ENCODE assay signal across 29 mouse cellular contexts in genomic region chr2:91301836-91302235, GRCm38 (mm10). TPM values are rescaled to one million over a fixed set of nuclear protein-coding genes. Genes with fewer than 3 reads are reported as not detected.
DNase-seq lines count a peak whose midpoint lies in the region; ATAC-seq and TF ChIP-seq lines count a peak whose summit lies in the region.
"Had no signal": no experiment of that assay in that cellular context is flagged by ENCODE, and none has a peak within 500 bp of the region (broad histone marks: within the 10 kb centered on the region; RNA-seq: fewer than 3 reads in every experiment).

No protein-coding gene starts in this region.

- WGBS in heart, postnatal 0 days = 69% methylated on average over 2 of the region's 2 CpGs
- WGBS in heart, embryonic 11.5 days (ENCODE audit: insufficient replicate concordance) = 68% methylated on average over 2 of the region's 2 CpGs
- WGBS in intestine, postnatal 0 days = 64% methylated on average over 2 of the region's 2 CpGs

- H3K9me3 ChIP-seq in heart, postnatal 0 days (replicated peaks; ENCODE audit: control insufficient read depth, low read length) = no peaks in the 10 kb centered on the region
- no peaks in the 10 kb centered on the region for H3K9me3 ChIP-seq in heart, embryonic 11.5 days (replicated peaks; ENCODE audit: control insufficient read depth, low read length)
- H3K9me3 ChIP-seq in intestine, postnatal 0 days (ENCODE audit: control insufficient read depth) = no peaks in the 10 kb centered on the region
- H3K9me3 ChIP-seq: heart, embryonic 13.5 days; hindbrain, embryonic 10.5 days; kidney, embryonic 15.5 days; megakaryocyte, embryonic 14.5 days; midbrain, embryonic 13.5 days; neural tube, embryonic 13.5 days had no signal

- no peak for ATAC-seq in heart, postnatal 0 days (ENCODE audit: insufficient read depth, low read depth)
- ATAC-seq in heart, embryonic 11.5 days (replicated peaks; ENCODE audit: insufficient number of reproducible peaks, low FRiP score, low TSS enrichment) = no peak
- no peak for ATAC-seq in intestine, postnatal 0 days
- ATAC-seq in erythroid progenitor cell, adult 5-6 weeks (replicated peaks; ENCODE audit: low FRiP score, poor library complexity, severe bottlenecking) = no peak
- ATAC-seq: activated CD4-positive, CD25-positive, alpha-beta regulatory T cell, adult 4 months; forebrain, embryonic 14.5 days; hindbrain, embryonic 16.5 days; midbrain, embryonic 13.5 days had no signal

- intact Hi-C loops in left cerebral cortex, adult 2 months (cut with DNase I) = no loop called here
- intact Hi-C loops in left cerebral cortex, postnatal 36 days (cut with DNase I) = no loop called here

- no peak overlapping the region for H3K27ac ChIP-seq in heart, postnatal 0 days (ENCODE audit: low read depth)
- H3K27ac ChIP-seq in heart, embryonic 11.5 days (ENCODE audit: low read depth, low read length) = no peak overlapping the region
- H3K27ac ChIP-seq in left cerebral cortex, adult 2 months = no peak overlapping the region
- no peak overlapping the region for H3K27ac ChIP-seq in intestine, postnatal 0 days (ENCODE audit: low read depth, low read length)
- H3K27ac ChIP-seq: heart, embryonic 13.5 days; hindbrain, embryonic 10.5 days; kidney, embryonic 15.5 days; midbrain, embryonic 13.5 days; neural tube, embryonic 13.5 days had no signal

- no peak overlapping the region for H3K9ac ChIP-seq in heart, postnatal 0 days (replicated peaks; ENCODE audit: low read depth, low read length)
- no peak overlapping the region for H3K9ac ChIP-seq in heart, embryonic 11.5 days (ENCODE audit: low read depth, low read length)
- H3K9ac ChIP-seq in intestine, postnatal 0 days (ENCODE audit: low read depth, low read length) = no peak overlapping the region
- H3K9ac ChIP-seq: heart, embryonic 13.5 days; kidney, embryonic 15.5 days; midbrain, embryonic 13.5 days; neural tube, embryonic 13.5 days had no signal

- no peaks in the 10 kb centered on the region for H3K27me3 ChIP-seq in heart, postnatal 0 days (ENCODE audit: control insufficient read depth, insufficient read depth, low read length)
- no peaks in the 10 kb centered on the region for H3K27me3 ChIP-seq in heart, embryonic 11.5 days (ENCODE audit: control insufficient read depth, insufficient read depth, low read length)
- no peaks in the 10 kb centered on the region for H3K27me3 ChIP-seq in intestine, postnatal 0 days (replicated peaks; ENCODE audit: control insufficient read depth, insufficient read depth, low read length)
- H3K27me3 ChIP-seq: heart, embryonic 13.5 days; kidney, embryonic 15.5 days; midbrain, embryonic 13.5 days; neural tube, embryonic 13.5 days had no signal

- no peak overlapping the region for H3K4me2 ChIP-seq in heart, postnatal 0 days (ENCODE audit: low read depth, low read length)
- H3K4me2 ChIP-seq in heart, embryonic 11.5 days = no peak overlapping the region
- H3K4me2 ChIP-seq in intestine, postnatal 0 days (replicated peaks; ENCODE audit: low read depth) = no peak overlapping the region
- H3K4me2 ChIP-seq: heart, embryonic 13.5 days; kidney, embryonic 15.5 days; midbrain, embryonic 13.5 days; neural tube, embryonic 13.5 days had no signal

- TF ChIP-seq EP300 in heart, postnatal 0 days (IDR thresholded peaks at IDR 0.05; ENCODE audit: low read depth) = no peak

- H3K4me1 ChIP-seq in heart, postnatal 0 days (ENCODE audit: control insufficient read depth, insufficient read depth) = no peaks in the 10 kb centered on the region
- peaks cover 12% of the 10 kb centered on the region; the same call in 1 of the 2 replicates for H3K4me1 ChIP-seq in heart, embryonic 11.5 days (ENCODE audit: control insufficient read depth, insufficient read depth, low read length)
- no peaks in the 10 kb centered on the region for H3K4me1 ChIP-seq in intestine, postnatal 0 days (replicated peaks; ENCODE audit: control insufficient read depth, insufficient read depth, low read length)
- H3K4me1 ChIP-seq: kidney, embryonic 15.5 days; midbrain, embryonic 13.5 days had no signal

- DNase-seq in heart, postnatal 0 days (ENCODE audit: low spot score) = peak; percentile 14
- DNase-seq in left cerebral cortex, adult 2 months (ENCODE audit: extremely low spot score in 1 of 2, low spot score in 2 of 2) = no peak
- DNase-seq in left cerebral cortex, postnatal 36 days (ENCODE audit: low spot score in 2 of 2) = no peak
- DNase-seq in 3T3-L1 (ENCODE audit: low read depth, low spot score) = peak; percentile 39
- DNase-seq in frontal cortex, adult 2 months (ENCODE audit: extremely low spot score in 1 of 2, low spot score in 1 of 2) = no peak
- DNase-seq: adrenal gland, adult 2 months; cerebellum, adult 2 months; cerebellum, postnatal 25 days; gastrocnemius, postnatal 25 days; heart, adult 11 months; heart, postnatal 14 days; kidney, adult 11 months; kidney, postnatal 36 days; layer of hippocampus, postnatal 36 days; liver; lung, postnatal 14 days; thymus, postnatal 14 days had no signal

- TF ChIP-seq CTCF in heart, postnatal 0 days (IDR thresholded peaks at IDR 0.05; ENCODE audit: low read depth) = peak; percentile 11; the same call in 1 of the 2 replicates
- TF ChIP-seq CTCF in left cerebral cortex, adult 2 months (IDR thresholded peaks at IDR 0.05) = peak; percentile 1; the same call in 1 of the 2 replicates
- peak; percentile 57 for TF ChIP-seq CTCF in intestine, postnatal 0 days (IDR thresholded peaks at IDR 0.05; ENCODE audit: low read depth)

- H3K36me3 ChIP-seq in heart, postnatal 0 days (replicated peaks; ENCODE audit: control insufficient read depth, insufficient read depth, low read length) = no peaks in the 10 kb centered on the region
- no peaks in the 10 kb centered on the region for H3K36me3 ChIP-seq in heart, embryonic 11.5 days (ENCODE audit: control insufficient read depth, insufficient read depth, low read length)
- no peaks in the 10 kb centered on the region for H3K36me3 ChIP-seq in intestine, postnatal 0 days (ENCODE audit: control insufficient read depth, insufficient read depth)
- H3K36me3 ChIP-seq: heart, embryonic 13.5 days; kidney, embryonic 15.5 days had no signal

- no peak overlapping the region for H3K4me3 ChIP-seq in heart, postnatal 0 days (ENCODE audit: low read depth, low read length)
- H3K4me3 ChIP-seq in heart, embryonic 11.5 days (ENCODE audit: low read depth, low read length) = no peak overlapping the region
- no peak overlapping the region for H3K4me3 ChIP-seq in left cerebral cortex, adult 2 months
- no peak overlapping the region for H3K4me3 ChIP-seq in intestine, postnatal 0 days (ENCODE audit: low read depth, low read length)
- H3K4me3 ChIP-seq: heart, embryonic 13.5 days; hindbrain, embryonic 10.5 days; kidney, embryonic 15.5 days; megakaryocyte, embryonic 14.5 days; midbrain, embryonic 13.5 days; neural tube, embryonic 13.5 days had no signal

RNA-seq across cellular contexts. Expression of gene Arfgap2, which starts 37.1 kb away (rescaled TPM):
- 49.9 and 56.5 TPM in 2 replicates for total RNA-seq in heart, postnatal 0 days (2014; rRNA removed; ENCODE audit: low replicate concordance)
- polyA plus RNA-seq in heart, postnatal 0 days (2015; fragmentation: Nextera tagmentation; extraction: Ambion mirVana) = 53.0 and 56.3 TPM in 2 replicates
- 56.7 and 64.1 TPM in 2 replicates for polyA plus RNA-seq in heart, embryonic 11.5 days (2014; fragmentation: Nextera tagmentation; extraction: Ambion mirVana)
- total RNA-seq in left cerebral cortex, adult 2 months (2021) = 10 to 100 TPM; 73.9 to 81.8 TPM
- 10 to 100 TPM; 66.2 to 78.1 TPM for total RNA-seq in left cerebral cortex, postnatal 36 days (2021)
- 37.6 and 39.0 TPM in 2 replicates for polyA plus RNA-seq in intestine, postnatal 0 days (2015; fragmentation: Nextera tagmentation; extraction: Ambion mirVana)
- 39.1 and 42.0 TPM in 2 replicates for polyA plus RNA-seq in frontal cortex, adult 2 months (2012; rRNA removed)
- 27.2 and 31.7 TPM in 2 replicates for total RNA-seq in erythroid progenitor cell, adult 5-6 weeks (2015; ENCODE audit: low replicate concordance)
- total RNA-seq in erythroid progenitor cell, adult 5-6 weeks (2017; ENCODE audit: low replicate concordance) = 19.1 and 44.0 TPM in 2 replicates

RNA-seq across cellular contexts. Expression of gene Pacsin3, which starts 46.1 kb away (rescaled TPM):
- total RNA-seq in heart, postnatal 0 days (2014; rRNA removed; ENCODE audit: low replicate concordance) = 104 and 128 TPM in 2 replicates
- 58.7 and 59.9 TPM in 2 replicates for polyA plus RNA-seq in heart, postnatal 0 days (2015; fragmentation: Nextera tagmentation; extraction: Ambion mirVana)
- 18.6 and 19.5 TPM in 2 replicates for polyA plus RNA-seq in heart, embryonic 11.5 days (2014; fragmentation: Nextera tagmentation; extraction: Ambion mirVana)
- 10 to 100 TPM; 42.7 to 46.9 TPM for total RNA-seq in left cerebral cortex, adult 2 months (2021)
- 10 to 100 TPM; 40.8 to 43.2 TPM for total RNA-seq in left cerebral cortex, postnatal 36 days (2021)
- polyA plus RNA-seq in intestine, postnatal 0 days (2015; fragmentation: Nextera tagmentation; extraction: Ambion mirVana) = 6.5 and 7.3 TPM in 2 replicates
- polyA plus RNA-seq in frontal cortex, adult 2 months (2012; rRNA removed) = 70.8 and 81.0 TPM in 2 replicates
- not detected in 2 replicates for total RNA-seq in erythroid progenitor cell, adult 5-6 weeks (2015; ENCODE audit: low replicate concordance)
- not detected in 2 replicates for total RNA-seq in erythroid progenitor cell, adult 5-6 weeks (2017; ENCODE audit: low replicate concordance)

Comparison
In these comparisons a context has a peak if more than half of its experiments do, and no peak if none do; other contexts are left out.
1. DNase-seq: peak in heart, postnatal 0 days (single experiment) and 3T3-L1 (single experiment); none in left cerebral cortex, adult 2 months (0 of 2), left cerebral cortex, postnatal 36 days (0 of 2) and frontal cortex, adult 2 months (0 of 2).
2. CTCF ChIP-seq: peak in every context shown above with its lines; median percentile 57 in intestine, postnatal 0 days; 11 in heart, postnatal 0 days; 1 in left cerebral cortex, adult 2 months.
3. RNA of gene Pacsin3, which starts 46.1 kb away (total RNA-seq): 104 to 128 TPM in heart, postnatal 0 days, 42.7 to 46.9 TPM in left cerebral cortex, adult 2 months and 40.8 to 43.2 TPM in left cerebral cortex, postnatal 36 days; not detected in erythroid progenitor cell, adult 5-6 weeks; every median in the first group is over 10 times any median in the second.